Mouse (Mus musculus): ENCODE data around the gene Ermp1. TPM values are rescaled to one million over a fixed set of nuclear protein-coding genes. Genes with fewer than 3 reads are reported as not detected.

The Ermp1 gene
- polyA plus RNA-seq, 1 experiment from 2014 or later = 17.9 TPM

DNA sequence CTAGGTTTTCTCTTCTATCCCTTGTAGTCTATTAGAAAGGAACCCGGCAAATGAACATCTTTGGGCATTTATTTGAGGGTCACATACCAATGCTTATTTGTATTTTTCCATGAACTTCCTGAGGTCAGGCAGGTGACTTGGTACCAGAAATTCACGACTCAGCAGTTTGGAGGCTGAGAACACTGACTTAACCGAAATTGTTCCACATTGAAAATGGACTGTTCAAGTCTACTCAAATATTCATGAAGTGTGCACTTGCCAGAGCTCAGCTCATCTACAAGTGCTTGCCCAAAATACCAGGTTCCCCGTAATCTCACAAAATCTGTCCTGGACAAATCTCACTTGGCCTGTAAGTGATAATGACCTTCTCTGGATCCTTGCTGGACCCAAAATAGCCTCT, 7.8 kb upstream of the Ermp1 start:
- no peaks in the 10 kb centered on the region for H3K4me1 ChIP-seq (ENCODE audit: control insufficient read depth, insufficient read depth, low read length)
- no peak overlapping the region for H3K27ac ChIP-seq (ENCODE audit: low read length)
- H3K9me3 ChIP-seq (replicated peaks; ENCODE audit: control insufficient read depth, low read length) = no peaks in the 10 kb centered on the region
- WGBS = 76% methylated on average over 4 of the region's 4 CpGs
- H3K4me2 ChIP-seq (ENCODE audit: low read depth, low read length) = no peak overlapping the region
- no peaks in the 10 kb centered on the region for H3K36me3 ChIP-seq (ENCODE audit: control insufficient read depth, insufficient read depth, low read length)
- H3K9ac ChIP-seq (ENCODE audit: low read length) = no peak overlapping the region
- no peaks in the 10 kb centered on the region for H3K27me3 ChIP-seq (ENCODE audit: control insufficient read depth, insufficient read depth, low read length)
- H3K4me3 ChIP-seq (replicated peaks; ENCODE audit: low read length) = no peak overlapping the region
- ATAC-seq (ENCODE audit: insufficient read depth, low FRiP score) = no peak

- Histone ChIP-seq H3K4me1 (ENCODE audit: control insufficient read depth, insufficient read depth, low read length) (no peaks in the 10 kb centered on the region), H3K9me3 (replicated peaks; ENCODE audit: control insufficient read depth, low read length) (no peaks in the 10 kb centered on the region), H3K4me2 (ENCODE audit: low read depth, low read length) (no peak overlapping the region), H3K9ac (ENCODE audit: low read length) (no peak overlapping the region), H3K27ac (ENCODE audit: low read length) (no peak overlapping the region), H3K36me3 (ENCODE audit: control insufficient read depth, insufficient read depth, low read length) (no peaks in the 10 kb centered on the region), H3K4me3 (replicated peaks; ENCODE audit: low read length) (no peak overlapping the region), H3K27me3 (ENCODE audit: control insufficient read depth, insufficient read depth, low read length) (no peaks in the 10 kb centered on the region)
- 48% methylated on average over 6 of the region's 6 CpGs for WGBS
- ATAC-seq (ENCODE audit: insufficient read depth, low FRiP score) = no peak
Measured at GRCm38 (mm10) chr19:29655148-29655547, 6.9 kb upstream of the Ermp1 start.

GRCm38 (mm10) chr19:29653768-29654265, 5.6 kb upstream of the Ermp1 start:
- no peak overlapping the region for H3K9ac ChIP-seq (ENCODE audit: low read length)
- H3K4me1 ChIP-seq (ENCODE audit: control insufficient read depth, insufficient read depth, low read length) = no peaks in the 10 kb centered on the region
- WGBS = 83% methylated on average over 9 of the region's 9 CpGs
- H3K27me3 ChIP-seq (ENCODE audit: control insufficient read depth, insufficient read depth, low read length) = no peaks in the 10 kb centered on the region
- no peak for ATAC-seq (ENCODE audit: insufficient read depth, low FRiP score)
- H3K4me3 ChIP-seq (replicated peaks; ENCODE audit: low read length) = no peak overlapping the region
- no peaks in the 10 kb centered on the region for H3K9me3 ChIP-seq (replicated peaks; ENCODE audit: control insufficient read depth, low read length)
- no peak overlapping the region for H3K4me2 ChIP-seq (ENCODE audit: low read depth, low read length)
- peak overlapping the region; percentile 43 for H3K27ac ChIP-seq (ENCODE audit: low read length)
- no peaks in the 10 kb centered on the region for H3K36me3 ChIP-seq (ENCODE audit: control insufficient read depth, insufficient read depth, low read length)

DNA sequence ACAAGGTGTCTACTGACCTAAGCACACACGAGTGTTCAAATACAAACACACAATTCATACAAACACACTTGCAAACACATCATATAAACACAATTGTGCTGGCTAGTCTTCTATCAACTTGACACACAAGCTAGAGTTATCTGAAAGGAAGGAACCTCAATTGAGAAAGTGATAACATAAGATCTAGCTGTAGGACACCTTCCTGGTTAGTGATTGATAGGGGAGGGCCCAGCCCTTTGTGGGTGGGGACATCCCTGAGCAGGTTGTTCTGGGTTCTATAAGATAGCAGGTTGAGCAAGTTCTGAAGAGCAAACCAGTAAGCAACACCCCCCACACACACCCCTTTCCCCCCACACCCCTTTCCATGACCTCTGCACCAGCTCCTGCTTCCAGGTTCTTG, 1.5 kb upstream of the Ermp1 start:
- Histone ChIP-seq H3K4me2 (ENCODE audit: low read depth, low read length) (no peak overlapping the region), H3K36me3 (ENCODE audit: control insufficient read depth, insufficient read depth, low read length) (peaks cover 4% of the 10 kb centered on the region; the same call in 1 of the 2 replicates), H3K9ac (ENCODE audit: low read length) (no peak overlapping the region), H3K27me3 (ENCODE audit: control insufficient read depth, insufficient read depth, low read length) (no peaks in the 10 kb centered on the region), H3K4me3 (replicated peaks; ENCODE audit: low read length) (no peak overlapping the region), H3K9me3 (replicated peaks; ENCODE audit: control insufficient read depth, low read length) (no peaks in the 10 kb centered on the region), H3K4me1 (ENCODE audit: control insufficient read depth, insufficient read depth, low read length) (peaks cover 2% of the 10 kb centered on the region; the same call in 1 of the 2 replicates), H3K27ac (ENCODE audit: low read length) (no peak overlapping the region)
- ATAC-seq (ENCODE audit: insufficient read depth, low FRiP score) = no peak
- WGBS = 64% methylated on average over 1 of the region's 1 CpGs

GRCm38 (mm10) chr19:29648550-29648914, 317 bp upstream of the Ermp1 start:
- H3K9me3 ChIP-seq (replicated peaks; ENCODE audit: control insufficient read depth, low read length) = no peaks in the 10 kb centered on the region
- H3K27me3 ChIP-seq (ENCODE audit: control insufficient read depth, insufficient read depth, low read length) = no peaks in the 10 kb centered on the region
- WGBS = 28% methylated on average over 4 of the region's 4 CpGs
- peak overlapping the region; percentile 63 for H3K4me3 ChIP-seq (replicated peaks; ENCODE audit: low read length)
- H3K4me1 ChIP-seq (ENCODE audit: control insufficient read depth, insufficient read depth, low read length) = peaks cover 2% of the 10 kb centered on the region; the same call in 1 of the 2 replicates
- H3K9ac ChIP-seq (ENCODE audit: low read length) = peak overlapping the region; percentile 34; the same call in 1 of the 2 replicates
- peak overlapping the region; percentile 25; the same call in 1 of the 2 replicates for H3K27ac ChIP-seq (ENCODE audit: low read length)
- ATAC-seq (ENCODE audit: insufficient read depth, low FRiP score) = no peak; the same call in 1 of the 2 replicates
- H3K4me2 ChIP-seq (ENCODE audit: low read depth, low read length) = peak overlapping the region; percentile 59
- peaks cover 5% of the 10 kb centered on the region; the same call in 1 of the 2 replicates for H3K36me3 ChIP-seq (ENCODE audit: control insufficient read depth, insufficient read depth, low read length)

DNA sequence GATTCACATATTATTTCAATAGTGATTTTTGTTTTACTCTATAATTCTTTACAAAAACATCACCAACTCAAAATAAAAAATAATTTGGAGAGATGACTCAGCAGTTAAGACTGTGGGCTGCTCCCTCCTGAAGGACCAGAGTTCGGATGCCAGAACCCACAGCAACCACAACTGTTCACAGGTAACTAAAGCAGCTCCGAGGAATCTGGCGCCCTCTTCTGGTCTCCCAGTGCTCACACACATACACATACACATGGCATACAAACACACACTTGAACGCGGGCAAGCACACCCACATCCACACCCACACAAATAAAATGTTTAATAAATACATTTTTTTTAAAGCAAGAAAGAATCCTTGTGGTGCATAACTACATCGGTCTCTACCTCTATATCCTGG, 3.5 kb downstream of the Ermp1 start:
- ATAC-seq (ENCODE audit: insufficient read depth, low FRiP score) = no peak
- H3K36me3 ChIP-seq (ENCODE audit: control insufficient read depth, insufficient read depth, low read length) = peaks cover 5% of the 10 kb centered on the region; the same call in 1 of the 2 replicates
- H3K4me1 ChIP-seq (ENCODE audit: control insufficient read depth, insufficient read depth, low read length) = peaks cover 11% of the 10 kb centered on the region
- no peak overlapping the region for H3K9ac ChIP-seq (ENCODE audit: low read length)
- H3K4me2 ChIP-seq (ENCODE audit: low read depth, low read length) = no peak overlapping the region
- no peak overlapping the region for H3K27ac ChIP-seq (ENCODE audit: low read length)
- no peaks in the 10 kb centered on the region for H3K9me3 ChIP-seq (replicated peaks; ENCODE audit: control insufficient read depth, low read length)
- no peaks in the 10 kb centered on the region for H3K27me3 ChIP-seq (ENCODE audit: control insufficient read depth, insufficient read depth, low read length)
- 97% methylated on average over 6 of the region's 6 CpGs for WGBS
- H3K4me3 ChIP-seq (replicated peaks; ENCODE audit: low read length) = no peak overlapping the region

DNA sequence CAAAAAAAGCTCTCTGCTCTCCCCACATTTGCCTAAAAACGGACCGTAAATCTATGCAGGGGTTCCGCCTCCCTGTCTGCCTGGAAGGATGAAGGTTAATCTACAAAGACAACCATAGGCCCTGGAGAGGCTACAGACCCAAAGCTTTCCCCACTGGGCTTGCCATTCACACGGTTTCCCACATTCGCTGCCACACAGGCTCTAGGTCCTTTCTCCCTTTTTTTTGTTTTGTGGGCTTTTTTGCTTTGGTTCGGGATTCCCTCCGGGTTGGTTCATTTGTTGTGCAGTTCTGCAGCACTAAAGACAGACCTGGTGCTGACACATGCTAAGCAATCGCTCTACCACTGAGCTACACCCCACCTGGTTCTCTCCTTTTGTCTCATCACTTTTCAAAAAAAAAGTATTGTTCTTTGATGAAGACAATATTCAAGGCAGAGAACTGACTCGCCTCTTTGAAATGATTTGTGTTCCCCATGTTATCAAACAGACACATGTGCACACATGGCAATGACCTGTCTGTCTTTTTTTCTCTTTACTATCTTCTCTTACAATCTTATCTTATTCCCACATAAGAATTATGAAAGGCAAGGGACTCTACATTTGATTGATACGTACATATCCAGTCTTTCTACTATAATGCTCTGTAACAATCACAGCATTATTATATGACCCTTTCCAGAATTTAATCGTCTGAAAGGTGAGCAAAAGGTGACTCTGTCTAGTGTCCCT, 4.9 kb downstream of the Ermp1 start:
- H3K4me3 ChIP-seq (replicated peaks; ENCODE audit: low read length) = no peak overlapping the region
- no peaks in the 10 kb centered on the region for H3K9me3 ChIP-seq (replicated peaks; ENCODE audit: control insufficient read depth, low read length)
- H3K4me2 ChIP-seq (ENCODE audit: low read depth, low read length) = no peak overlapping the region
- no peak overlapping the region for H3K27ac ChIP-seq (ENCODE audit: low read length)
- H3K9ac ChIP-seq (ENCODE audit: low read length) = no peak overlapping the region
- H3K4me1 ChIP-seq (ENCODE audit: control insufficient read depth, insufficient read depth, low read length) = peaks cover 10% of the 10 kb centered on the region
- WGBS = 86% methylated on average over 11 of the region's 11 CpGs
- no peak for ATAC-seq (ENCODE audit: insufficient read depth, low FRiP score)
- peaks cover 5% of the 10 kb centered on the region; the same call in 1 of the 2 replicates for H3K36me3 ChIP-seq (ENCODE audit: control insufficient read depth, insufficient read depth, low read length)
- H3K27me3 ChIP-seq (ENCODE audit: control insufficient read depth, insufficient read depth, low read length) = no peaks in the 10 kb centered on the region

- no peak for ATAC-seq (ENCODE audit: insufficient read depth, low FRiP score)
- WGBS = 58% methylated on average over 6 of the region's 6 CpGs
- no peak overlapping the region for H3K27ac ChIP-seq (ENCODE audit: low read length)
- no peaks in the 10 kb centered on the region for H3K27me3 ChIP-seq (ENCODE audit: control insufficient read depth, insufficient read depth, low read length)
- no peak overlapping the region for H3K4me3 ChIP-seq (replicated peaks; ENCODE audit: low read length)
- H3K36me3 ChIP-seq (ENCODE audit: control insufficient read depth, insufficient read depth, low read length) = peaks cover 5% of the 10 kb centered on the region; the same call in 1 of the 2 replicates
- peaks cover 9% of the 10 kb centered on the region for H3K4me1 ChIP-seq (ENCODE audit: control insufficient read depth, insufficient read depth, low read length)
- H3K9ac ChIP-seq (ENCODE audit: low read length) = no peak overlapping the region
- H3K9me3 ChIP-seq (replicated peaks; ENCODE audit: control insufficient read depth, low read length) = no peaks in the 10 kb centered on the region
- H3K4me2 ChIP-seq (ENCODE audit: low read depth, low read length) = no peak overlapping the region
Measured at GRCm38 (mm10) chr19:29642211-29642610, 6.0 kb downstream of the Ermp1 start.

DNA sequence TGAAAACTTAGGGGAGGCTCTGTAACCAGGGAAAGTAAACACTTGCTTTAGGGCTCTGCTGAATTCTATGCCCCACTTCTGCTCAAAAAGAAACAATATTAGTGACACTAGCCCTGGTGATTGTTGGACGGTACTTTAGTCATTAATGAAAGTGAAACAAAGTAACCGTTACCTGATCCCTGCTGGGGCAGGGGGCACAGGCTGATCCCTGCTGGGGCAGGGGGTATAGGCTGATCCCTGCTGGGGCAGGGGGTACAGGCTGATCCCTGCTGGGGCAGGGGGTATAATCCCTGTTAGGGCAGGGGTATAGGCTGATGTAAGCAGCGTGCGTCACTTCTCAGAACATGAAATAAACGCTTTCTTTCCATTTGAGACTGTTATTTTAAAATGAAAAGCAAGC, 6.7 kb downstream of the Ermp1 start:
- Histone ChIP-seq H3K9ac (ENCODE audit: low read length) (no peak overlapping the region), H3K27ac (ENCODE audit: low read length) (peak overlapping the region; percentile 49), H3K4me1 (ENCODE audit: control insufficient read depth, insufficient read depth, low read length) (peaks cover 9% of the 10 kb centered on the region), H3K4me3 (replicated peaks; ENCODE audit: low read length) (no peak overlapping the region), H3K36me3 (ENCODE audit: control insufficient read depth, insufficient read depth, low read length) (peaks cover 5% of the 10 kb centered on the region; the same call in 1 of the 2 replicates), H3K4me2 (ENCODE audit: low read depth, low read length) (peak overlapping the region; percentile 34), H3K9me3 (replicated peaks; ENCODE audit: control insufficient read depth, low read length) (no peaks in the 10 kb centered on the region), H3K27me3 (ENCODE audit: control insufficient read depth, insufficient read depth, low read length) (no peaks in the 10 kb centered on the region)
- 65% methylated on average over 5 of the region's 5 CpGs for WGBS
- ATAC-seq (ENCODE audit: insufficient read depth, low FRiP score) = no peak

Data from stomach, embryonic 16.5 days (tissue).